Comparison of ENCODE assay signal across 19 mouse cellular contexts in the genomic region with DNA sequence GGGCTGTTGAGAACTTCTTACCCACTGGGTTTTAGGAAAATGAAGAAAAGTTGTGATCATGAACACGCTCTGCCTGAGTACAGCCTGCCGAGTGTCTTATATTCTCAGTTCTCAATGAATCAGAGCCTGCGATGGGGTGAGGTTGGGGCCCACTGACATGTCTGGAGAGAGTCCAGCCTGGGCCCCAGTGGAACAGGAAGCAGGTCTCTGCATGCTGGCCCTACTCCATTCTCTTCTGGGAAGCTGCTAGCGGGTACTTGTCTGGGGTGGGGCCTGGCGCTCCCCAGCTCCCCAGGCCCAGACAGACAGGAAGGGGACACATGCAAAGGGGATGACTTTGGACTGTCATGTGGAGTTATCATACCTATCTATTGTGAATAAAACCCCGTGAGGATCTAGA. TPM values are rescaled to one million over a fixed set of nuclear protein-coding genes. Genes with fewer than 3 reads are reported as not detected.
A peak's percentile ranks its signal among the peaks of the same experiment; 100 is the strongest.
DNase-seq lines count a peak whose midpoint lies in the region; ATAC-seq and TF ChIP-seq lines count a peak whose summit lies in the region.
"Had no signal": no experiment of that assay in that cellular context is flagged by ENCODE, and none has a peak within 500 bp of the region (broad histone marks: within the 10 kb centered on the region; RNA-seq: fewer than 3 reads in every experiment).

No protein-coding gene starts in this region.

- peak overlapping the region; percentile 28; the same call in 1 of the 2 replicates for H3K9ac ChIP-seq in stomach, embryonic 16.5 days (ENCODE audit: low read length)
- no peak overlapping the region for H3K9ac ChIP-seq in stomach, postnatal 0 days (ENCODE audit: low read length)
- H3K9ac ChIP-seq: embryonic facial prominence, embryonic 15.5 days; heart, embryonic 12.5 days; hindbrain, embryonic 15.5 days had no signal

- no peaks in the 10 kb centered on the region for H3K36me3 ChIP-seq in stomach, embryonic 16.5 days (ENCODE audit: control insufficient read depth, insufficient read depth, low read length)
- H3K36me3 ChIP-seq in stomach, postnatal 0 days (ENCODE audit: control insufficient read depth, insufficient read depth, low read length): no peaks in the 10 kb centered on the region
- H3K36me3 ChIP-seq: forebrain, embryonic 10.5 days; G1E; heart, embryonic 12.5 days; hindbrain, embryonic 15.5 days had no signal

- TF ChIP-seq CTCF in stomach, postnatal 0 days (IDR thresholded peaks at IDR 0.05; ENCODE audit: low read depth): no peak

- WGBS in stomach, embryonic 16.5 days: 66% methylated on average over 6 of the region's 6 CpGs
- 58% methylated on average over 6 of the region's 6 CpGs for WGBS in stomach, postnatal 0 days

- H3K4me2 ChIP-seq in stomach, embryonic 16.5 days (ENCODE audit: low read depth, low read length): no peak overlapping the region
- no peak overlapping the region for H3K4me2 ChIP-seq in stomach, postnatal 0 days (replicated peaks; ENCODE audit: low read depth)
- H3K4me2 ChIP-seq: embryonic facial prominence, embryonic 15.5 days; heart, embryonic 12.5 days; hindbrain, embryonic 15.5 days had no signal

- H3K4me3 ChIP-seq in stomach, embryonic 16.5 days (replicated peaks; ENCODE audit: low read length): no peak overlapping the region
- no peak overlapping the region for H3K4me3 ChIP-seq in stomach, postnatal 0 days (ENCODE audit: low read depth, low read length)
- H3K4me3 ChIP-seq: embryonic facial prominence, embryonic 15.5 days; erythroblast, embryonic 14.5 days; forebrain, embryonic 10.5 days; gastrocnemius, adult 2 months; heart, embryonic 12.5 days; hindbrain, embryonic 15.5 days had no signal

- TF ChIP-seq EP300 in stomach, postnatal 0 days (optimal IDR thresholded peaks at IDR 0.05): no peak

- peak; percentile 58 to 72 for DNase-seq in cerebellum, postnatal 25 days
- DNase-seq in cerebellum, adult 9-10 months: no peak
- DNase-seq in stomach, postnatal 0 days (ENCODE audit: low spot score): no peak
- peak; percentile 55 for DNase-seq in brain, adult 2 months (ENCODE audit: low read depth, low spot score)
- DNase-seq in natural killer cell, adult 2 months (ENCODE audit: low spot score in 2 of 2): no peak
- DNase-seq: adrenal gland, adult 8-10 months; adrenal gland, postnatal 36 days; cerebellum, adult 8-10 months; gastrocnemius, adult 2 months; gastrocnemius, postnatal 25 days had no signal

- H3K27me3 ChIP-seq in stomach, embryonic 16.5 days (ENCODE audit: control insufficient read depth, insufficient read depth, low read length): no peaks in the 10 kb centered on the region
- no peaks in the 10 kb centered on the region for H3K27me3 ChIP-seq in stomach, postnatal 0 days (ENCODE audit: control insufficient read depth, insufficient read depth, low read length)
- H3K27me3 ChIP-seq: embryonic facial prominence, embryonic 15.5 days; hindbrain, embryonic 15.5 days had no signal

- peak overlapping the region; percentile 43; the same call in 1 of the 2 replicates for H3K27ac ChIP-seq in stomach, embryonic 16.5 days (ENCODE audit: low read length)
- H3K27ac ChIP-seq in stomach, postnatal 0 days (replicated peaks): no peak overlapping the region; the same call in 1 of the 2 replicates
- H3K27ac ChIP-seq: embryonic facial prominence, embryonic 15.5 days; forebrain, embryonic 10.5 days; gastrocnemius, adult 2 months; hindbrain, embryonic 15.5 days had no signal

- no peak for ATAC-seq in stomach, embryonic 16.5 days (ENCODE audit: insufficient read depth, low FRiP score)
- no peak for ATAC-seq in stomach, postnatal 0 days (ENCODE audit: low FRiP score, low TSS enrichment)
- ATAC-seq: forebrain, embryonic 14.5 days; intestine, embryonic 16.5 days had no signal

- H3K9me3 ChIP-seq in stomach, embryonic 16.5 days (replicated peaks; ENCODE audit: control insufficient read depth, low read length): no peaks in the 10 kb centered on the region
- no peaks in the 10 kb centered on the region for H3K9me3 ChIP-seq in stomach, postnatal 0 days (ENCODE audit: control insufficient read depth, low read length)
- H3K9me3 ChIP-seq: embryonic facial prominence, embryonic 15.5 days; forebrain, embryonic 10.5 days; G1E; heart, embryonic 12.5 days; hindbrain, embryonic 15.5 days had no signal

- peaks cover 4% of the 10 kb centered on the region for H3K4me1 ChIP-seq in stomach, embryonic 16.5 days (ENCODE audit: control insufficient read depth, insufficient read depth, low read length)
- no peaks in the 10 kb centered on the region for H3K4me1 ChIP-seq in stomach, postnatal 0 days (replicated peaks; ENCODE audit: control insufficient read depth, insufficient read depth)
- H3K4me1 ChIP-seq: hindbrain, embryonic 15.5 days had no signal

RNA-seq across cellular contexts. Expression of gene Fat2, which starts 20.4 kb away (rescaled TPM):
- 0.97 and 1.2 TPM in 2 replicates for polyA plus RNA-seq in stomach, embryonic 16.5 days (2015; fragmentation: Nextera tagmentation; extraction: Ambion mirVana)
- 0.61 and 0.69 TPM in 2 replicates for polyA plus RNA-seq in stomach, postnatal 0 days (2015; fragmentation: Nextera tagmentation; extraction: Ambion mirVana)
- polyA plus RNA-seq: erythroblast, embryonic 14.5 days; G1E; heart, embryonic 12.5 days had no signal

Comparison
In these comparisons a context has a peak if more than half of its experiments do, and no peak if none do; other contexts are left out.
1. DNase-seq: peak in cerebellum, postnatal 25 days (2 of 2) and brain, adult 2 months (single experiment); none in cerebellum, adult 9-10 months (single experiment), stomach, postnatal 0 days (single experiment) and natural killer cell, adult 2 months (0 of 2).